Mouse (Mus musculus) embryonic facial prominence, embryonic 10.5 days (tissue): ENCODE data around the gene Tjap1. TPM values are rescaled to one million over a fixed set of nuclear protein-coding genes. Genes with fewer than 3 reads are reported as not detected.

Source experiments
- DNase-seq: peaks from one replicate; pipeline ENCODE4 v3.0.0-alpha.2; 2017; ENCODE audit warnings: low spot score
- H3K27ac ChIP-seq: fragments of 300-500 bp; sonication (generic); replicated peaks from 2 replicates; pipeline ENCODE4 v1.5.1; 2016; ENCODE audit warnings: mild to moderate bottlenecking
- H3K27me3 ChIP-seq: fragments of 300-500 bp; sonication (generic); replicated peaks from 2 replicates; pipeline ENCODE4 v1.6.1; 2016; ENCODE audit warnings: low read depth, mild to moderate bottlenecking; ENCODE audit not compliant: poor library complexity, severe bottlenecking
- H3K36me3 ChIP-seq: fragments of 300-500 bp; sonication (generic); replicated peaks from 2 replicates; pipeline ENCODE4 v1.6.1; 2016; ENCODE audit warnings: mild to moderate bottlenecking, moderate library complexity
- H3K4me1 ChIP-seq: fragments of 300-500 bp; sonication (generic); 2 replicates; pipeline ENCODE4 v1.6.1; 2016
- H3K4me3 ChIP-seq: fragments of 300-500 bp; sonication (generic); 2 replicates; pipeline ENCODE4 v1.5.1; 2016; ENCODE audit warnings: mild to moderate bottlenecking, moderate library complexity
- H3K9me3 ChIP-seq: fragments of 300-500 bp; sonication (generic); 2 replicates; pipeline ENCODE4 v1.6.1; 2016; ENCODE audit warnings: mild to moderate bottlenecking
- WGBS: fragments of 180-500 bp; shearing (Covaris S2); methylation state at CpG from one replicate; pipeline ENCODE4 v1.1.7; 2016; 5-methylcytosine and 5-hydroxymethylcytosine counted together
- polyA plus RNA-seq: library from polyadenylated mRNA; unstranded; fragments of >200 nt; fragmentation: Nextera tagmentation; extraction: Ambion mirVana; gene quantifications from 2 replicates; pipeline ENCODE4 v1.2.1, GENCODE M21; 2016

Gene Tjap1
- polyA plus RNA-seq, 1 experiment from 2014 or later: 62.6 TPM

- H3K27me3 ChIP-seq: no peaks in the 10 kb centered on the region
- H3K27ac ChIP-seq: no peak overlapping the region
- no peak overlapping the region for H3K4me3 ChIP-seq
- H3K36me3 ChIP-seq: peaks cover 82% of the 10 kb centered on the region
- 87% methylated on average over 2 of the region's 2 CpGs for WGBS
- no peaks in the 10 kb centered on the region for H3K9me3 ChIP-seq
- H3K4me1 ChIP-seq: peaks cover 17% of the 10 kb centered on the region
- DNase-seq: no peak
Observed at GRCm38 (mm10) chr17:46243624-46244023, 39.2 kb downstream of the Tjap1 start.

- DNase-seq: no peak
- no peak overlapping the region for H3K27ac ChIP-seq
- no peak overlapping the region for H3K4me3 ChIP-seq
- peaks cover 88% of the 10 kb centered on the region for H3K36me3 ChIP-seq
- H3K4me1 ChIP-seq: peaks cover 11% of the 10 kb centered on the region
- H3K27me3 ChIP-seq: no peaks in the 10 kb centered on the region
- WGBS: 87% methylated on average over 4 of the region's 4 CpGs
- no peaks in the 10 kb centered on the region for H3K9me3 ChIP-seq
Observed at GRCm38 (mm10) chr17:46242993-46243392, 39.8 kb downstream of the Tjap1 start.

- Histone ChIP-seq H3K4me1 (peaks cover 11% of the 10 kb centered on the region), H3K27ac (no peak overlapping the region), H3K9me3 (no peaks in the 10 kb centered on the region), H3K36me3 (peaks cover 95% of the 10 kb centered on the region), H3K27me3 (no peaks in the 10 kb centered on the region), H3K4me3 (no peak overlapping the region)
- WGBS: 94% methylated on average over 13 of the region's 13 CpGs
- no peak for DNase-seq
Observed at GRCm38 (mm10) chr17:46242274-46242673, 40.6 kb downstream of the Tjap1 start.

GRCm38 (mm10) chr17:46241471-46241870 lies 41.4 kb downstream of the Tjap1 start:
- Histone ChIP-seq H3K27me3 (no peaks in the 10 kb centered on the region), H3K27ac (no peak overlapping the region), H3K9me3 (no peaks in the 10 kb centered on the region), H3K36me3 (peaks cover 100% of the 10 kb centered on the region), H3K4me1 (peaks cover 4% of the 10 kb centered on the region), H3K4me3 (no peak overlapping the region)
- DNase-seq: no peak
- WGBS: 84% methylated on average over 11 of the region's 11 CpGs

- DNase-seq: no peak
Observed at GRCm38 (mm10) chr17:46239516-46240114, 43.2 kb downstream of the Tjap1 start.

GRCm38 (mm10) chr17:46237480-46237879 lies 45.3 kb downstream of the Tjap1 start:
- no peaks in the 10 kb centered on the region for H3K9me3 ChIP-seq
- no peak for DNase-seq
- H3K36me3 ChIP-seq: peaks cover 100% of the 10 kb centered on the region
- WGBS: 83% methylated on average over 5 of the region's 5 CpGs
- H3K4me1 ChIP-seq: no peaks in the 10 kb centered on the region
- H3K27me3 ChIP-seq: no peaks in the 10 kb centered on the region
- no peak overlapping the region for H3K4me3 ChIP-seq
- no peak overlapping the region for H3K27ac ChIP-seq

More at GRCm38 (mm10) chr17:46239516-46240114, 43.2 kb downstream of the Tjap1 start:
- 94% methylated on average over 15 of the region's 15 CpGs for WGBS
- Histone ChIP-seq H3K4me1 (no peaks in the 10 kb centered on the region), H3K4me3 (no peak overlapping the region), H3K27ac (no peak overlapping the region), H3K36me3 (peaks cover 100% of the 10 kb centered on the region), H3K9me3 (no peaks in the 10 kb centered on the region), H3K27me3 (no peaks in the 10 kb centered on the region)

GRCm38 (mm10) chr17:46237079-46237478 lies 45.7 kb downstream of the Tjap1 start:
- no peak overlapping the region for H3K4me3 ChIP-seq
- no peaks in the 10 kb centered on the region for H3K9me3 ChIP-seq
- WGBS: 95% methylated on average over 6 of the region's 6 CpGs
- no peak for DNase-seq
- H3K4me1 ChIP-seq: no peaks in the 10 kb centered on the region
- H3K27ac ChIP-seq: no peak overlapping the region
- peaks cover 100% of the 10 kb centered on the region for H3K36me3 ChIP-seq
- no peaks in the 10 kb centered on the region for H3K27me3 ChIP-seq

GRCm38 (mm10) chr17:46236067-46236466 lies 46.8 kb downstream of the Tjap1 start:
- no peaks in the 10 kb centered on the region for H3K4me1 ChIP-seq
- no peak overlapping the region for H3K27ac ChIP-seq
- WGBS: 92% methylated on average over 1 of the region's 1 CpGs
- H3K27me3 ChIP-seq: no peaks in the 10 kb centered on the region
- no peak for DNase-seq
- peaks cover 100% of the 10 kb centered on the region for H3K36me3 ChIP-seq
- no peaks in the 10 kb centered on the region for H3K9me3 ChIP-seq
- H3K4me3 ChIP-seq: no peak overlapping the region

GRCm38 (mm10) chr17:46227576-46227975 lies 55.2 kb downstream of the Tjap1 start:
- Histone ChIP-seq H3K27me3 (no peaks in the 10 kb centered on the region), H3K36me3 (peaks cover 100% of the 10 kb centered on the region), H3K27ac (no peak overlapping the region), H3K9me3 (no peaks in the 10 kb centered on the region), H3K4me3 (no peak overlapping the region), H3K4me1 (no peaks in the 10 kb centered on the region)
- 79% methylated on average over 7 of the region's 7 CpGs for WGBS
- DNase-seq: no peak

GRCm38 (mm10) chr17:46221601-46222000 lies 61.2 kb downstream of the Tjap1 start:
- DNase-seq: no peak
- H3K4me1 ChIP-seq: no peaks in the 10 kb centered on the region
- H3K27ac ChIP-seq: no peak overlapping the region
- H3K9me3 ChIP-seq: no peaks in the 10 kb centered on the region
- H3K4me3 ChIP-seq: no peak overlapping the region
- H3K36me3 ChIP-seq: peaks cover 100% of the 10 kb centered on the region
- 91% methylated on average over 3 of the region's 3 CpGs for WGBS
- no peaks in the 10 kb centered on the region for H3K27me3 ChIP-seq

- H3K4me3 ChIP-seq: no peak overlapping the region
- peaks cover 100% of the 10 kb centered on the region for H3K36me3 ChIP-seq
- H3K4me1 ChIP-seq: no peaks in the 10 kb centered on the region
- no peak for DNase-seq
- no peak overlapping the region for H3K27ac ChIP-seq
- WGBS: 94% methylated on average over 3 of the region's 3 CpGs
- H3K27me3 ChIP-seq: no peaks in the 10 kb centered on the region
- H3K9me3 ChIP-seq: no peaks in the 10 kb centered on the region
Observed at GRCm38 (mm10) chr17:46210550-46210949, 72.3 kb downstream of the Tjap1 start.
